Mouse (Mus musculus) neural tube, embryonic 14.5 days (tissue): Measurements from ENCODE around the gene Clstn1. TPM values are rescaled to one million over a fixed set of nuclear protein-coding genes. Genes with fewer than 3 reads are reported as not detected.

ENCODE experiments used
- ATAC-seq: fragments of 200-750 bp; cut with Nextera tagmentation; 2 replicates; pipeline ENCODE4 v1.8.0; 2017; ENCODE audit warnings: low read depth, mild to moderate bottlenecking, moderate TSS enrichment, moderate library complexity
- H3K27ac ChIP-seq: fragments of 300-500 bp; sonication (generic); 2 replicates; pipeline ENCODE4 v1.5.1; 2014; ENCODE audit warnings: low read depth, mild to moderate bottlenecking, control low read depth, low read length, moderate library complexity, mixed read lengths
- H3K27me3 ChIP-seq: fragments of 300-500 bp; sonication (generic); 2 replicates; pipeline ENCODE4 v1.6.1; 2014; ENCODE audit warnings: low read length; ENCODE audit not compliant: control insufficient read depth, insufficient read depth
- H3K36me3 ChIP-seq: fragments of 300-500 bp; sonication (generic); 2 replicates; pipeline ENCODE4 v1.6.1; 2014; ENCODE audit warnings: low read length, mixed read lengths; ENCODE audit not compliant: control insufficient read depth, insufficient read depth
- H3K4me1 ChIP-seq: fragments of 300-500 bp; sonication (generic); 2 replicates; pipeline ENCODE4 v1.6.1; 2014; ENCODE audit warnings: low read length; ENCODE audit not compliant: control insufficient read depth, insufficient read depth
- H3K4me2 ChIP-seq: fragments of 300-500 bp; sonication (generic); 2 replicates; pipeline ENCODE4 v1.6.1; 2014; ENCODE audit warnings: mild to moderate bottlenecking, low read depth, low read length, control low read depth
- H3K4me3 ChIP-seq: fragments of 300-500 bp; sonication (generic); 2 replicates; pipeline ENCODE4 v1.5.1; 2014; ENCODE audit warnings: low read depth, low read length, control low read depth, mixed read lengths
- H3K9ac ChIP-seq: fragments of 300-500 bp; sonication (generic); replicated peaks from 2 replicates; pipeline ENCODE4 v1.6.1; 2014; ENCODE audit warnings: low read depth, mild to moderate bottlenecking, control low read depth, low read length, mixed read lengths
- H3K9me3 ChIP-seq: fragments of 300-500 bp; sonication (generic); 2 replicates; pipeline ENCODE4 v1.6.1; 2016; ENCODE audit warnings: low read length; ENCODE audit not compliant: control insufficient read depth
- WGBS: fragments of 180-500 bp; shearing (Covaris S2); extraction: QIAGEN DNeasy Blood & Tissue Kit; methylation state at CpG from one replicate; pipeline ENCODE4 v1.1.7; 2014; 5-methylcytosine and 5-hydroxymethylcytosine counted together
- polyA plus RNA-seq: library from polyadenylated mRNA; unstranded; fragments of >200 nt; fragmentation: Nextera tagmentation; extraction: Ambion mirVana; gene quantifications from 2 replicates; pipeline ENCODE4 v1.2.1, GENCODE M21; 2014

Gene Clstn1
- polyA plus RNA-seq, 1 experiment from 2014 or later, result 107 TPM

- no peak for ATAC-seq
- Histone ChIP-seq H3K4me3 (no peak overlapping the region), H3K4me1 (no peaks in the 10 kb centered on the region), H3K9me3 (no peaks in the 10 kb centered on the region), H3K4me2 (no peak overlapping the region), H3K27ac (no peak overlapping the region), H3K36me3 (peaks cover 68% of the 10 kb centered on the region), H3K27me3 (no peaks in the 10 kb centered on the region), H3K9ac (no peak overlapping the region)
- WGBS, result 81% methylated on average over 5 of the region's 5 CpGs
Observed at GRCm38 (mm10) chr4:149641956-149642355, 55.7 kb downstream of the Clstn1 start.

GRCm38 (mm10) chr4:149645761-149646160, 59.5 kb downstream of the Clstn1 start:
- Histone ChIP-seq H3K9me3 (no peaks in the 10 kb centered on the region), H3K27me3 (no peaks in the 10 kb centered on the region), H3K36me3 (peaks cover 69% of the 10 kb centered on the region), H3K4me1 (no peaks in the 10 kb centered on the region), H3K4me3 (no peak overlapping the region), H3K4me2 (no peak overlapping the region), H3K27ac (no peak overlapping the region), H3K9ac (no peak overlapping the region)
- ATAC-seq, result no peak
- WGBS, result 90% methylated on average over 9 of the region's 9 CpGs

GRCm38 (mm10) chr4:149648031-149648805, 62.0 kb downstream of the Clstn1 start:
- H3K4me2 ChIP-seq, result no peak overlapping the region
- H3K36me3 ChIP-seq, result peaks cover 56% of the 10 kb centered on the region
- no peaks in the 10 kb centered on the region for H3K9me3 ChIP-seq
- H3K9ac ChIP-seq, result no peak overlapping the region
- no peak for ATAC-seq
- no peak overlapping the region for H3K27ac ChIP-seq
- no peak overlapping the region for H3K4me3 ChIP-seq
- H3K4me1 ChIP-seq, result no peaks in the 10 kb centered on the region
- no peaks in the 10 kb centered on the region for H3K27me3 ChIP-seq
- WGBS, result 91% methylated on average over 20 of the region's 20 CpGs

- peak; percentile 50; the same call in 1 of the 2 replicates for ATAC-seq
- Histone ChIP-seq H3K9me3 (no peaks in the 10 kb centered on the region), H3K4me2 (no peak overlapping the region), H3K9ac (no peak overlapping the region), H3K4me3 (no peak overlapping the region), H3K36me3 (peaks cover 48% of the 10 kb centered on the region), H3K27me3 (no peaks in the 10 kb centered on the region), H3K4me1 (no peaks in the 10 kb centered on the region), H3K27ac (no peak overlapping the region)
- 74% methylated on average over 24 of the region's 24 CpGs for WGBS
Observed at GRCm38 (mm10) chr4:149650493-149651193, 64.4 kb downstream of the Clstn1 start.

- Histone ChIP-seq H3K4me1 (no peaks in the 10 kb centered on the region), H3K27me3 (no peaks in the 10 kb centered on the region), H3K4me2 (no peak overlapping the region), H3K9me3 (no peaks in the 10 kb centered on the region), H3K9ac (no peak overlapping the region), H3K4me3 (no peak overlapping the region), H3K27ac (no peak overlapping the region), H3K36me3 (peaks cover 33% of the 10 kb centered on the region)
- ATAC-seq, result no peak
- 90% methylated on average over 4 of the region's 4 CpGs for WGBS
Observed at GRCm38 (mm10) chr4:149654232-149654631, 68.0 kb downstream of the Clstn1 start.

- ATAC-seq, result no peak
- Histone ChIP-seq H3K27me3 (no peaks in the 10 kb centered on the region), H3K27ac (no peak overlapping the region), H3K9me3 (no peaks in the 10 kb centered on the region), H3K36me3 (peaks cover 26% of the 10 kb centered on the region), H3K4me3 (no peak overlapping the region), H3K9ac (no peak overlapping the region), H3K4me1 (no peaks in the 10 kb centered on the region), H3K4me2 (no peak overlapping the region)
- 79% methylated on average over 11 of the region's 11 CpGs for WGBS
Observed at GRCm38 (mm10) chr4:149657858-149658416, 71.7 kb downstream of the Clstn1 start.

GRCm38 (mm10) chr4:149659495-149660116, 73.3 kb downstream of the Clstn1 start:
- peaks cover 15% of the 10 kb centered on the region for H3K36me3 ChIP-seq
- no peaks in the 10 kb centered on the region for H3K27me3 ChIP-seq
- H3K4me2 ChIP-seq, result no peak overlapping the region
- H3K9me3 ChIP-seq, result no peaks in the 10 kb centered on the region
- no peak overlapping the region for H3K9ac ChIP-seq
- no peak for ATAC-seq
- WGBS, result 74% methylated on average over 25 of the region's 25 CpGs
- no peak overlapping the region for H3K4me3 ChIP-seq
- H3K4me1 ChIP-seq, result no peaks in the 10 kb centered on the region
- no peak overlapping the region for H3K27ac ChIP-seq

GRCm38 (mm10) chr4:149660598-149660997, 74.3 kb downstream of the Clstn1 start:
- Histone ChIP-seq H3K4me3 (no peak overlapping the region), H3K4me2 (no peak overlapping the region), H3K9ac (no peak overlapping the region), H3K4me1 (no peaks in the 10 kb centered on the region), H3K27ac (no peak overlapping the region), H3K36me3 (peaks cover 15% of the 10 kb centered on the region), H3K9me3 (no peaks in the 10 kb centered on the region), H3K27me3 (no peaks in the 10 kb centered on the region)
- no peak for ATAC-seq
- 87% methylated on average over 7 of the region's 7 CpGs for WGBS
